Mouse (Mus musculus): ENCODE measurements around the gene Clec2d.

GRCm38 (mm10) chr6:129224090-129224489 is 43.7 kb downstream of the Clec2d start:
- TF ChIP-seq CTCF (IDR thresholded peaks at IDR 0.05; ENCODE audit: low read depth), result no peak
- TF ChIP-seq EP300 (IDR thresholded peaks at IDR 0.05; ENCODE audit: low read depth), result 0 out of 2 replicates have a peak, but pooled peaks have one; percentile 28

Measured in liver, postnatal 0 days (tissue).